Mouse (Mus musculus) stomach, postnatal 0 days (tissue): ENCODE measurements around the gene Myrf. TPM values are rescaled to one million over a fixed set of nuclear protein-coding genes. Genes with fewer than 3 reads are reported as not detected.

ENCODE experiments used
- ATAC-seq: fragments of 200-750 bp; cut with Nextera tagmentation; 2 replicates; pipeline ENCODE4 v1.8.0; 2017; ENCODE audit not compliant: low FRiP score, low TSS enrichment
- DNase-seq: peaks from one replicate; pipeline ENCODE4 v3.0.0-alpha.2; 2016; ENCODE audit warnings: low spot score
- H3K27ac ChIP-seq: fragments of 300-500 bp; sonication (generic); replicated peaks from 2 replicates; pipeline ENCODE4 v1.5.1; 2014; ENCODE audit warnings: mild to moderate bottlenecking, control low read depth
- H3K27me3 ChIP-seq: fragments of 300-500 bp; sonication (generic); 2 replicates; pipeline ENCODE4 v1.6.1; 2014; ENCODE audit warnings: low read length; ENCODE audit not compliant: control insufficient read depth, insufficient read depth
- H3K36me3 ChIP-seq: fragments of 300-500 bp; sonication (generic); 2 replicates; pipeline ENCODE4 v1.6.1; 2014; ENCODE audit warnings: low read length, mixed read lengths; ENCODE audit not compliant: control insufficient read depth, insufficient read depth
- H3K4me1 ChIP-seq: fragments of 300-500 bp; sonication (generic); replicated peaks from 2 replicates; pipeline ENCODE4 v1.6.1; 2014; ENCODE audit warnings: antibody characterized with exemption; ENCODE audit not compliant: control insufficient read depth, insufficient read depth
- H3K4me2 ChIP-seq: fragments of 300-500 bp; sonication (generic); replicated peaks from 2 replicates; pipeline ENCODE4 v1.6.1; 2014; ENCODE audit warnings: low read depth, mild to moderate bottlenecking, control low read depth, moderate library complexity
- H3K4me3 ChIP-seq: fragments of 300-500 bp; sonication (generic); 2 replicates; pipeline ENCODE4 v1.5.1; 2014; ENCODE audit warnings: low read depth, low read length, control low read depth
- H3K9ac ChIP-seq: fragments of 300-500 bp; sonication (generic); 2 replicates; pipeline ENCODE4 v1.6.1; 2014; ENCODE audit warnings: mild to moderate bottlenecking, low read length, control low read depth, mixed read lengths
- H3K9me3 ChIP-seq: fragments of 300-500 bp; sonication (generic); 2 replicates; pipeline ENCODE4 v1.6.1; 2016; ENCODE audit warnings: low read length; ENCODE audit not compliant: control insufficient read depth
- CTCF ChIP-seq: IDR thresholded peaks from 2 replicates; pipeline ENCODE4 v1.5.1; 2016; ENCODE audit warnings: antibody characterized with exemption, low read depth, mild to moderate bottlenecking, moderate library complexity
- EP300 ChIP-seq: optimal IDR thresholded peaks from 2 replicates; pipeline ENCODE3; 2016; ENCODE audit warnings: antibody characterized with exemption
- WGBS: fragments of 180-500 bp; shearing (Covaris S2); extraction: QIAGEN DNeasy Blood & Tissue Kit; methylation state at CpG from one replicate; pipeline ENCODE4 v1.1.7; 2014; 5-methylcytosine and 5-hydroxymethylcytosine counted together
- polyA plus RNA-seq: library from polyadenylated mRNA; unstranded; fragments of >200 nt; fragmentation: Nextera tagmentation; extraction: Ambion mirVana; gene quantifications from 2 replicates; pipeline ENCODE4 v1.2.1, GENCODE M21; 2015

Myrf gene
- polyA plus RNA-seq, 1 experiment from 2014 or later, result 9.6 TPM

DNA sequence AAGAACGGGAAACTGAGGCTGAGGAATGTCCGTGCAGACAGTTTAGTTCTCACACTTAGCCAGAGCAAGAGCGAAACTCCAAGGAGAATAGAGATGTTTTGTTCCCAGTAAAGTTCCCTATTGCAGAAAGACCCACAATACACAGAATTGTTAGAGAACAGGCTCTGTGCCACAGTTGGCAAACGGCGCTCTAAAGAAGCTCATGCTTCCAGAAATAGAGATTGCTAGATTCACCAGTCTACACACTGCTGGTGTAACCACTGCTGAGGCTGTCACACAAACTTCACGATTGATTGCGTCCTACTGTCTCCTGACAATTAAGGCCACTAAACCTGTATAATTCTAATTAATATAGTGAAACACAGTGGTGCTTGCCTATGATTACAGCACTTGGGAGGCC, 59.3 kb downstream of the Myrf start:
- TF ChIP-seq CTCF, result no peak
- TF ChIP-seq EP300, result no peak
- peaks cover 4% of the 10 kb centered on the region; the same call in 1 of the 2 replicates for H3K36me3 ChIP-seq
- WGBS, result 90% methylated on average over 7 of the region's 7 CpGs
- peaks cover 2% of the 10 kb centered on the region; the same call in 1 of the 2 replicates for H3K4me1 ChIP-seq
- H3K4me3 ChIP-seq, result no peak overlapping the region
- DNase-seq (no peak), ATAC-seq (no peak)
- no peaks in the 10 kb centered on the region for H3K27me3 ChIP-seq
- H3K9me3 ChIP-seq, result no peaks in the 10 kb centered on the region
- H3K27ac ChIP-seq, result no peak overlapping the region
- H3K4me2 ChIP-seq, result no peak overlapping the region
- H3K9ac ChIP-seq, result no peak overlapping the region

DNA sequence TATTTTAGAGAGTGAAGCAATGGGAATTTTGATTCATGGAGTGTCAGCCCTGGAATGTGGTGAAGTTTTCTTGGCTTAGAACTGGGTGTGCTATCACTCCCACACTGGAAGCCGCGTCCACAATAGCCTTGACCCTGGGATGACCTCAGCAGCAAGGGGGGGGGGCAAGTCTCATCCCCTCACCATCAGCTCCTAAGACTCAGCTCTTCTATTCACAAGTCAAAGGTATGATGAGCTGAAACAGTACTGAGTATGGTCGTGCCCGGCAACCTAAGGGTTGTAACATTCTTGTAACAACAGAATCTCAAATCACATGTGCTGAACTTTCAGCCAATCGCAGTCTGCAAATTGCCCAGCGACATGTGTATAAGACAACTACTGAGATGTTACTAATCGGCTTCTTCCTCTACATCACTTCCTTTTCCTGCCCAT, 63.6 kb downstream of the Myrf start:
- no peak for TF ChIP-seq CTCF
- no peak for TF ChIP-seq EP300
- Histone ChIP-seq H3K4me2 (no peak overlapping the region), H3K27ac (no peak overlapping the region), H3K9ac (no peak overlapping the region), H3K4me3 (no peak overlapping the region), H3K36me3 (no peaks in the 10 kb centered on the region), H3K27me3 (no peaks in the 10 kb centered on the region), H3K4me1 (no peaks in the 10 kb centered on the region), H3K9me3 (no peaks in the 10 kb centered on the region)
- no peak for ATAC-seq
- 46% methylated on average over 7 of the region's 7 CpGs for WGBS
- no peak for DNase-seq

DNA sequence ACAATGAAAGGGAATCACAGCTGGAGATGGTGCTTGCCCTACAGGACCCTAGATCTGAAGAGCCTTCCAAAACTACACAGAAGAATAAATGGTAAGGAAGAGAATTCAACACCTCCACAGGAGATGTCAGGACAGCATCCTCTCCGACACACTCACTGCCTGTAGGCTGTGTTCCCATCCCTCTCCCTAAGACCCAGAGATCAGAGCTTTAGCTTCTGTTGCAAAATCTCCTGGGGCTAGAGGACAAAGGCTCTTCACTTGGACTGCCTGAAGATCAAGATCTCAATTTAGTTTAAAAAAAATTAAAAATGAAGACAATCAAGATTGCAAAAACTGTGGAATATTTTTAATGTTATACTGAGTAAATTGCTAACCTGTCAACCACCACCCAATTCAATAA, 64.1 kb downstream of the Myrf start:
- no peak for ATAC-seq

DNA sequence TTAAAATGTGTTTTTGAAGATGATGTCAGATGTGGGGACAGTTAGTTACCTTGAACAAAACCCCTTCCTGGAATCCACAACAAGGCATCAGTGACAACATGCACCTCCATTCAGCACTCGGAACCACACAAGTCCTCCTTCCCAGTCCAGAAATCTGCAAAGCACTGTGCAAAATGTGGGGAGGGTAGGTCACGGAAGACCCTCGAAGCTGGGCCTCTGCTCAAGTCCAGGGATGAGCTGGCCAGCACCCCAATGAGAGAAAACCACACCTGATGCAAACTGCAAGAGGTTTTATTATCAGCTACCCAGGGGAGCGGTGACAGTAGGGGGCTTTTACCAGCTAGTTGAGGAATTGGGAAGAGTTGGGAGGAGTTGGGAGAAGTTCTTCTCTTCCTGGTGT, 65.6 kb downstream of the Myrf start:
- ATAC-seq, result no peak
- H3K4me2 ChIP-seq, result no peak overlapping the region
- TF ChIP-seq EP300 (no peak), CTCF (no peak)
- H3K36me3 ChIP-seq, result no peaks in the 10 kb centered on the region
- no peaks in the 10 kb centered on the region for H3K4me1 ChIP-seq
- no peak overlapping the region for H3K9ac ChIP-seq
- no peaks in the 10 kb centered on the region for H3K27me3 ChIP-seq
- DNase-seq, result no peak
- 72% methylated on average over 4 of the region's 4 CpGs for WGBS
- no peaks in the 10 kb centered on the region for H3K9me3 ChIP-seq
- H3K4me3 ChIP-seq, result no peak overlapping the region
- no peak overlapping the region for H3K27ac ChIP-seq

More for the DNA sequence above, 64.1 kb downstream of the Myrf start:
- Histone ChIP-seq H3K27ac (no peak overlapping the region), H3K27me3 (no peaks in the 10 kb centered on the region), H3K9ac (no peak overlapping the region), H3K4me2 (no peak overlapping the region), H3K4me1 (no peaks in the 10 kb centered on the region), H3K36me3 (no peaks in the 10 kb centered on the region), H3K4me3 (no peak overlapping the region), H3K9me3 (no peaks in the 10 kb centered on the region)
- 74% methylated on average over 1 of the region's 1 CpGs for WGBS
- TF ChIP-seq CTCF (no peak), EP300 (no peak)
- no peak for DNase-seq

DNA sequence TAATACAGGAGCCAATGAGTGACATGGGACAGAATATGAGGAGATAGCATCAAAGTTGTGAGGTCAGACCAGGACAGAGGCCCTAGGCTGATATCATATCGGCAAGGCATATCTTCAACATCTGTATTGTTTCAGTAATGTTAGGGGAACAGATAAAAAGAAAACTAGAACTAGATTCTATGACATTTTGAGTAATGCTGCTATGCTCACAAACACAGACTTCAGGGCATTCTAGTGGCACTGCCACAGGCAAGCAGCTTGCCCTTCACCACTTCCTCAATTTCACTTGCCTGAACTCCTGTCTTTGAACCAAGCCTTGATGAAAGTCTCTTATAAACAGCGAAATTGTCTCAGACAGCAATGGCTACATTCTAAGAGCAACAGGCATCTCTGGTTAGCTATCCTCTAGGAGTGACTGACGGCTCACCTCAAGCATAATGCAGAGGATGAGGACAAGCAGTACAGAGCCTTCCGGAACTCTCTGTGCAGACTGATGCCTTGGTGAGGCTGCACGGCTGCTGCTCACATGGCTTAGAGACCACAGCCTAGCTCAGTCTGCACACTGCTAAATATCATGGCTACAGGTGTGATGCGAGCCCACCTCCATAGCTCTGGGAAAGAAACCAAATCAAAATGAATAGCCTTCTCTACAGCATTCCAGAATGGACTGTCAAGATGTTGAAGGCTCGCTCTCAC, 66.6 kb downstream of the Myrf start:
- Histone ChIP-seq H3K4me1 (no peaks in the 10 kb centered on the region), H3K27me3 (no peaks in the 10 kb centered on the region), H3K4me2 (no peak overlapping the region), H3K36me3 (no peaks in the 10 kb centered on the region), H3K9ac (no peak overlapping the region), H3K4me3 (no peak overlapping the region), H3K27ac (no peak overlapping the region), H3K9me3 (no peaks in the 10 kb centered on the region)
- no peak for DNase-seq
- peak; percentile 34; the same call in 1 of the 2 replicates for ATAC-seq
- no peak for TF ChIP-seq EP300
- TF ChIP-seq CTCF, result no peak
- WGBS, result 87% methylated on average over 7 of the region's 7 CpGs

DNA sequence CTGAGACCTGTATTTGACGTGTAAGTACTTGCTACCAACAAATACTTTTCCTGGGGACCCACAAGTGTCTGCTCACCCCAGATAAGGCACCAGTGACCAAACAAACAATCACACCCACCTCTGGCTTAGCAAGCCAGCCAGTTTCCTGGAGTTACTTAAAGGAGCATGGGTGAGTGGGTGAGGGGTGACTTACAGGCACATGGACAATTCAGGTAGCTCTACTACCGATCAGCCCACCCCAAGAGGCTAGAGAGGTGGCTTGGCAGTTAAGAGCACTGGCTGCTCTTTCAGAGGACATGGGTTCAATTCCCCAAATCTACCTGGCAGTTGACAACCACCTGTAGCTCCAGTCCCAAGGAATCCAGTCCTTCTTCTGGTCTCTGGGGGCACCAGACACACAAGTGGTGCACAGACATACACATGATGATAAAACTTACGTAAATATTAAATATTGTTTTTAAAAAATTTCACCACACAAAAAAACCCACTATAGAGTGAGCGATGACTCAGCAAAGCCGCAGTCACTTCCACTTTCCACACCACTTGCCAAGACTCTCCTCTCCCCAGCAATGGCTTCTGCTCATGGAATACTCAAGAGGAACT, 67.3 kb downstream of the Myrf start:
- Histone ChIP-seq H3K27ac (peak overlapping the region; percentile 63), H3K4me1 (no peaks in the 10 kb centered on the region), H3K4me2 (no peak overlapping the region), H3K9ac (no peak overlapping the region), H3K4me3 (no peak overlapping the region), H3K9me3 (no peaks in the 10 kb centered on the region), H3K36me3 (no peaks in the 10 kb centered on the region), H3K27me3 (no peaks in the 10 kb centered on the region)
- WGBS, result 61% methylated on average over 5 of the region's 5 CpGs
- TF ChIP-seq EP300, result no peak
- no peak for TF ChIP-seq CTCF
- peak; percentile 87 for ATAC-seq
- peak; percentile 59 for DNase-seq
